Mouse (Mus musculus) yolk sac, embryonic 10.5 days (tissue): ENCODE results near the gene Zfp850.
"Not testable (repeated sequence)": the region's sequence is repeated elsewhere in the genome, so short reads cannot be mapped to it uniquely, and the experiment has no call there.

Source experiments
- DNase-seq: peaks from one replicate; pipeline ENCODE4 v3.0.0-alpha.2; 2017; ENCODE audit warnings: low spot score

Zfp850 gene

GRCm38 (mm10) chr7:28013549-28014444, at the start of gene Zfp850:
Gene Zfp850, minus strand, starts transcription at chr7:28014115.
- peak; percentile 75 for DNase-seq

GRCm38 (mm10) chr7:28059972-28060371, 46.1 kb upstream of the Zfp850 start:
- DNase-seq = no peak

- no peak for DNase-seq
Observed at GRCm38 (mm10) chr7:28053046-28053930, 39.4 kb upstream of the Zfp850 start.

GRCm38 (mm10) chr7:28050584-28050983, 36.7 kb upstream of the Zfp850 start:
- no peak for DNase-seq

- peak; percentile 96 for DNase-seq
Observed at GRCm38 (mm10) chr7:28049476-28050409, 35.8 kb upstream of the Zfp850 start, which contains the start of gene Psmc4. Gene Psmc4, minus strand, starts transcription at chr7:28050101.

GRCm38 (mm10) chr7:28044524-28044923, 30.6 kb upstream of the Zfp850 start:
- no peak for DNase-seq

- DNase-seq = no peak
Observed at GRCm38 (mm10) chr7:28014445-28014810, 513 bp upstream of the Zfp850 start.

GRCm38 (mm10) chr7:28010271-28010670, 3.6 kb downstream of the Zfp850 start:
- no peak for DNase-seq

- no peak for DNase-seq
Observed at GRCm38 (mm10) chr7:27982197-27982596, 31.7 kb downstream of the Zfp850 start.

GRCm38 (mm10) chr7:27978683-27979528, 35.0 kb downstream of the Zfp850 start, which contains the start of gene Zfp780b:
Gene Zfp780b, minus strand, starts transcription at chr7:27979171.
- peak; percentile 85 for DNase-seq

- not testable (repeated sequence) for DNase-seq
Observed at GRCm38 (mm10) chr7:27949451-27949850, 64.5 kb downstream of the Zfp850 start.

GRCm38 (mm10) chr7:27941869-27942268, 72.0 kb downstream of the Zfp850 start:
- DNase-seq = not testable (repeated sequence)
